Comparison of ENCODE assay signal across 8 mouse cellular contexts in the genomic region with DNA sequence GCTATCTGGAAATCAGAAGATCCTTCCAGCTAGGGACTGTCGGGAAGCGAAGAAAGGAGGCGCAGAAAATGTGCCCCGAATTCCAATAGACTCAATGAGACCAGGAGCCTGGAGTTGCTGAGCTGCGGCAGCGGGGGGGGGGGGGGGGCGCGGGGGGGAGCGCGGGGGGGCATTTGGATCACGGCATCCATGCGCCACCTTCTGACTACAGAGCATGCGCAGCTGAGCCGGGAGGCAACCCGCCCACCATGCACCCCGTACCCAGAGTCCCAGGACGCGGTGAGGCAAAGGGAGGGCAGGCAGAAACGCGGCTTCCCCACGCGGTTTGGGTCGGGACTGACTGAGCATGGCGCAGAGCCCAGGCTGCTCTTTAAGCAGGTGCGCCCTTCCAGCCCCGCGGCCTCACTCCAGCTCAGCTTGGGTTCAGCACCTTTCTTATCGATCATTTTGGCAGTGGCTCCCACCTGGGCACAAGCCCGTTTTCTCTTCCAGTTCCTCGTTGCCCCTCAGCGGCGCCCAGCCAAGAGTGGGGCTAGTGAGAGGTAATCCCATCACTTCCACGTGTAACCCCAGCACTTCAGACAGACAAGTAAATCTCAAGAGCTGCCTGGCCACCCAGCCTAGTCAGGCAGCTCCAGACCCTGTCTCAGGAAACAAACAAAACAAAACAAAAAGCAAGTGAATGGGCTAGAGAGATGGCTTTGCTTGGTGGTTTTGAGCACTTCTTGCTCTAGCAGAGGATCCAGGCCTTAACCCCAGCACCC. TPM values are rescaled to one million over a fixed set of nuclear protein-coding genes. Genes with fewer than 3 reads are reported as not detected.
DNase-seq lines count a peak whose midpoint lies in the region; ATAC-seq lines count a peak whose summit lies in the region.

No protein-coding gene starts in this region.

- H3K4me3 ChIP-seq in intestine, embryonic 14.5 days (ENCODE audit: low read depth, low read length) = peak overlapping the region; percentile 42

- WGBS in intestine, embryonic 14.5 days = 1% methylated on average over 29 of the region's 33 CpGs

- peak overlapping the region; percentile 46 for H3K9ac ChIP-seq in intestine, embryonic 14.5 days (ENCODE audit: low read length)

- DNase-seq in ES-CJ7 (ENCODE audit: low read depth, low spot score) = peak; percentile 85
- DNase-seq in brain, embryonic 18.5 days (ENCODE audit: low read depth, low spot score) = peak; percentile 16
- DNase-seq in frontal cortex, postnatal 10 days (ENCODE audit: low spot score in 2 of 2) = peak; percentile 37 to 58
- peak; percentile 78 for DNase-seq in intestine, embryonic 14.5 days (ENCODE audit: low spot score)
- DNase-seq in left cerebral cortex, postnatal 36 days (ENCODE audit: low spot score in 2 of 2) = peak; percentile 49 to 64
- DNase-seq in right cerebral cortex, postnatal 25 days = peak; percentile 49
- DNase-seq in T-cell, adult 2 months (ENCODE audit: low spot score) = no peak

- no peaks in the 10 kb centered on the region for H3K27me3 ChIP-seq in intestine, embryonic 14.5 days (replicated peaks; ENCODE audit: control insufficient read depth, insufficient read depth, low read length)

- ATAC-seq in intestine, embryonic 14.5 days (replicated peaks; ENCODE audit: low FRiP score, low TSS enrichment, low read depth) = peak; percentile 80; the same call in 1 of the 2 replicates
- ATAC-seq in megakaryocyte progenitor cell, adult 5-6 weeks (replicated peaks; ENCODE audit: poor library complexity) = peak; percentile 82

- H3K4me1 ChIP-seq in intestine, embryonic 14.5 days (replicated peaks; ENCODE audit: control insufficient read depth, insufficient read depth, low read length) = peaks cover 8% of the 10 kb centered on the region; the same call in 1 of the 2 replicates

- H3K9me3 ChIP-seq in intestine, embryonic 14.5 days (ENCODE audit: control insufficient read depth, low read length) = no peaks in the 10 kb centered on the region

- intact Hi-C loops in left cerebral cortex, postnatal 36 days (cut with DNase I) = no loop called here

- peak overlapping the region; percentile 75 for H3K4me2 ChIP-seq in intestine, embryonic 14.5 days (ENCODE audit: low read length)

- no peaks in the 10 kb centered on the region for H3K36me3 ChIP-seq in intestine, embryonic 14.5 days (ENCODE audit: control insufficient read depth, insufficient read depth, low read length)

- H3K27ac ChIP-seq in intestine, embryonic 14.5 days (ENCODE audit: low read depth) = peak overlapping the region; percentile 54; the same call in 1 of the 2 replicates

RNA-seq across cellular contexts. Expression of gene Eif4b, which starts 21.5 kb away (rescaled TPM):
- polyA plus RNA-seq in intestine, embryonic 14.5 days (2014; fragmentation: Nextera tagmentation; extraction: Ambion mirVana) = 141 and 152 TPM in 2 replicates
- 100 to 1,000 TPM; 157 to 165 TPM for total RNA-seq in left cerebral cortex, postnatal 36 days (2021)
- 163 and 180 TPM in 2 replicates for total RNA-seq in megakaryocyte progenitor cell, adult 5-6 weeks (2015)
- total RNA-seq in megakaryocyte progenitor cell, adult 5-6 weeks (2017) = 394 and 459 TPM in 2 replicates

RNA-seq across cellular contexts. Expression of gene Krt18, which starts 24.1 kb away (rescaled TPM):
- 184 and 210 TPM in 2 replicates for polyA plus RNA-seq in intestine, embryonic 14.5 days (2014; fragmentation: Nextera tagmentation; extraction: Ambion mirVana)
- under 1 TPM in 1 of 2 experiments, not detected in 1; 0.22 TPM for total RNA-seq in left cerebral cortex, postnatal 36 days (2021)
- total RNA-seq in megakaryocyte progenitor cell, adult 5-6 weeks (2015) = 7.9 and 11.8 TPM in 2 replicates
- total RNA-seq in megakaryocyte progenitor cell, adult 5-6 weeks (2017) = 12.0 and 14.6 TPM in 2 replicates

RNA-seq across cellular contexts. Expression of gene Krt8, which starts 47.8 kb away (rescaled TPM):
- polyA plus RNA-seq in intestine, embryonic 14.5 days (2014; fragmentation: Nextera tagmentation; extraction: Ambion mirVana) = 381 and 486 TPM in 2 replicates
- total RNA-seq in left cerebral cortex, postnatal 36 days (2021) = not detected
- total RNA-seq in megakaryocyte progenitor cell, adult 5-6 weeks (2015) = 0.12 and 0.73 TPM in 2 replicates
- total RNA-seq in megakaryocyte progenitor cell, adult 5-6 weeks (2017) = 0.12 and 0.44 TPM in 2 replicates

RNA-seq across cellular contexts. Expression of gene Tns2, which starts 48.1 kb away (rescaled TPM):
- polyA plus RNA-seq in intestine, embryonic 14.5 days (2014; fragmentation: Nextera tagmentation; extraction: Ambion mirVana) = 41.5 and 48.8 TPM in 2 replicates
- 10 to 100 TPM; 17.2 to 28.6 TPM for total RNA-seq in left cerebral cortex, postnatal 36 days (2021)
- not detected in 2 replicates for total RNA-seq in megakaryocyte progenitor cell, adult 5-6 weeks (2015)
- not detected in 2 replicates for total RNA-seq in megakaryocyte progenitor cell, adult 5-6 weeks (2017)

Comparison
In these comparisons a context has a peak if more than half of its experiments do, and no peak if none do; other contexts are left out.
1. RNA of gene Krt18, which starts 24.1 kb away (total RNA-seq): 7.9 to 14.6 TPM in megakaryocyte progenitor cell, adult 5-6 weeks; 0.22 TPM in left cerebral cortex, postnatal 36 days; every median in the first group is over 4 times any median in the second.